Mouse (Mus musculus) duodenum, adult 2 months (tissue): ENCODE data around the gene 2900092C05Rik. TPM values are rescaled to one million over a fixed set of nuclear protein-coding genes. Genes with fewer than 3 reads are reported as not detected.

Experiments
- polyA plus RNA-seq: library from polyadenylated mRNA; depleted of rRNA; stranded (reverse); fragments of >200 nt; gene quantifications from 2 replicates; pipeline ENCODE4 v1.2.3, GENCODE M21; 2012; ENCODE audit warnings: low replicate concordance; rRNA removed

Gene 2900092C05Rik
- polyA plus RNA-seq, result not detected in 2 replicates

GRCm38 (mm10) chr7:12512217-12512616, at the start of gene 2900092C05Rik:
2900092C05Rik (plus strand) TSS chr7:12512517.

GRCm38 (mm10) chr7:12478158-12479008, 33.9 kb upstream of the 2900092C05Rik start, which contains the start of gene Zfp606:
Zfp606 (plus strand) TSS chr7:12478293.

Other genes starting within 250 kb of the 2900092C05Rik start
- gene Vmn1r81, start 244.2 kb upstream of the 2900092C05Rik start, polyA plus RNA-seq, result not detected in 2 replicates
- not detected in 2 replicates for gene Vmn1r82, start 212.1 kb upstream of the 2900092C05Rik start, polyA plus RNA-seq
- gene Vmn1r83, start 183.0 kb upstream of the 2900092C05Rik start, polyA plus RNA-seq, result not detected in 2 replicates
- gene Vmn1r84, start 143.2 kb upstream of the 2900092C05Rik start, polyA plus RNA-seq, result not detected in 2 replicates
- gene Zfp551, start 89.8 kb upstream of the 2900092C05Rik start, polyA plus RNA-seq, result 0.08 and 0.48 TPM in 2 replicates
- 1.0 and 2.1 TPM in 2 replicates for gene Zfp606, start 34.2 kb upstream of the 2900092C05Rik start, polyA plus RNA-seq
- under 0.01 TPM in 1 of 2 replicates, not detected in the other for gene Vmn2r53, start 96.3 kb downstream of the 2900092C05Rik start, polyA plus RNA-seq
- gene Vmn2r54, start 127.8 kb downstream of the 2900092C05Rik start, polyA plus RNA-seq, result not detected in 2 replicates
- gene Vmn2r55, start 172.5 kb downstream of the 2900092C05Rik start, polyA plus RNA-seq, result not detected in 2 replicates
- gene Vmn2r56, start 222.5 kb downstream of the 2900092C05Rik start, polyA plus RNA-seq, result not detected in 2 replicates